Mouse (Mus musculus) midbrain, postnatal 0 days (tissue): ENCODE data around the gene Fndc11. TPM values are rescaled to one million over a fixed set of nuclear protein-coding genes. Genes with fewer than 3 reads are reported as not detected.
A peak's percentile ranks its signal among the peaks of the same experiment; 100 is the strongest.

ENCODE experiments used
- ATAC-seq: fragments of 200-750 bp; cut with Nextera tagmentation; 2 replicates; pipeline ENCODE4 v1.8.0; 2017; ENCODE audit warnings: moderate number of reproducible peaks, mild to moderate bottlenecking, moderate TSS enrichment, moderate library complexity; ENCODE audit not compliant: low FRiP score
- DNase-seq: peaks from one replicate; pipeline ENCODE4 v3.0.0-alpha.2; 2015; ENCODE audit warnings: low spot score
- H3K27ac ChIP-seq: fragments of 300-500 bp; sonication (generic); 2 replicates; pipeline ENCODE4 v1.5.1; 2014; ENCODE audit warnings: low read depth, mild to moderate bottlenecking, low read length, mixed read lengths
- H3K27me3 ChIP-seq: fragments of 300-500 bp; sonication (generic); 2 replicates; pipeline ENCODE4 v1.6.1; 2014; ENCODE audit warnings: low read length, control low read depth, mixed read lengths; ENCODE audit not compliant: insufficient read depth
- H3K36me3 ChIP-seq: fragments of 300-500 bp; sonication (generic); 2 replicates; pipeline ENCODE4 v1.6.1; 2014; ENCODE audit warnings: low read length, control low read depth, mixed read lengths; ENCODE audit not compliant: insufficient read depth
- H3K4me1 ChIP-seq: fragments of 300-500 bp; sonication (generic); 2 replicates; pipeline ENCODE4 v1.6.1; 2014; ENCODE audit warnings: mild to moderate bottlenecking, control low read depth, antibody characterized with exemption, low read length, mixed read lengths; ENCODE audit not compliant: insufficient read depth
- H3K4me2 ChIP-seq: fragments of 300-500 bp; sonication (generic); 2 replicates; pipeline ENCODE4 v1.6.1; 2014; ENCODE audit warnings: low read depth, mild to moderate bottlenecking, low read length, mixed read lengths; ENCODE audit not compliant: poor library complexity, severe bottlenecking
- H3K4me3 ChIP-seq: fragments of 300-500 bp; sonication (generic); 2 replicates; pipeline ENCODE4 v1.5.1; 2014; ENCODE audit warnings: low read depth, mild to moderate bottlenecking, low read length, moderate library complexity
- H3K9ac ChIP-seq: fragments of 300-500 bp; sonication (generic); replicated peaks from 2 replicates; pipeline ENCODE4 v1.6.1; 2014; ENCODE audit warnings: mild to moderate bottlenecking, low read length, moderate library complexity, mixed read lengths; ENCODE audit not compliant: poor library complexity, severe bottlenecking
- H3K9me3 ChIP-seq: fragments of 300-500 bp; sonication (generic); 2 replicates; pipeline ENCODE4 v1.6.1; 2016; ENCODE audit warnings: low read length, control low read depth
- CTCF ChIP-seq: IDR thresholded peaks from 2 replicates; pipeline ENCODE4 v1.5.1; 2016; ENCODE audit warnings: antibody characterized with exemption, mild to moderate bottlenecking
- WGBS: fragments of 180-500 bp; shearing (Covaris S2); extraction: QIAGEN DNeasy Blood & Tissue Kit; methylation state at CpG from one replicate; pipeline ENCODE4 v1.1.7; 2014; 5-methylcytosine and 5-hydroxymethylcytosine counted together
- polyA plus RNA-seq: library from polyadenylated mRNA; unstranded; fragments of >200 nt; fragmentation: Nextera tagmentation; extraction: Ambion mirVana; gene quantifications from 2 replicates; pipeline ENCODE4 v1.2.1, GENCODE M21; 2015
- total RNA-seq: library from RNA; depleted of rRNA; stranded (reverse); fragments of >200 nt; gene quantifications from 2 replicates; pipeline ENCODE4 v1.2.3, GENCODE M21; 2014

Gene Fndc11
- total and polyA plus RNA-seq, 2 experiments from 2014 or later = 0.26 to 0.55 TPM

GRCm38 (mm10) chr2:181227122-181227521 lies 7.3 kb downstream of the Fndc11 start:
- no peak for TF ChIP-seq CTCF
- 79% methylated on average over 3 of the region's 3 CpGs for WGBS

GRCm38 (mm10) chr2:181228335-181228734 lies 8.5 kb downstream of the Fndc11 start:
- Histone ChIP-seq H3K9ac (no peak overlapping the region), H3K4me1 (no peaks in the 10 kb centered on the region), H3K27ac (no peak overlapping the region), H3K27me3 (no peaks in the 10 kb centered on the region), H3K9me3 (no peaks in the 10 kb centered on the region), H3K36me3 (no peaks in the 10 kb centered on the region), H3K4me3 (no peak overlapping the region), H3K4me2 (no peak overlapping the region)
- 86% methylated on average over 1 of the region's 1 CpGs for WGBS
- DNase-seq (no peak), ATAC-seq (no peak)
- no peak for TF ChIP-seq CTCF

More at GRCm38 (mm10) chr2:181227122-181227521, 7.3 kb downstream of the Fndc11 start:
- Histone ChIP-seq H3K4me3 (no peak overlapping the region), H3K36me3 (no peaks in the 10 kb centered on the region), H3K9me3 (no peaks in the 10 kb centered on the region), H3K27ac (no peak overlapping the region), H3K27me3 (no peaks in the 10 kb centered on the region), H3K4me1 (no peaks in the 10 kb centered on the region), H3K4me2 (no peak overlapping the region), H3K9ac (no peak overlapping the region)
- ATAC-seq (no peak), DNase-seq (no peak)

GRCm38 (mm10) chr2:181231171-181231570 lies 11.4 kb downstream of the Fndc11 start:
- Histone ChIP-seq H3K4me3 (no peak overlapping the region), H3K27ac (no peak overlapping the region), H3K4me2 (no peak overlapping the region), H3K9ac (no peak overlapping the region), H3K36me3 (no peaks in the 10 kb centered on the region), H3K4me1 (no peaks in the 10 kb centered on the region), H3K27me3 (no peaks in the 10 kb centered on the region), H3K9me3 (no peaks in the 10 kb centered on the region)
- DNase-seq = no peak
- ATAC-seq = no peak
- 73% methylated on average over 19 of the region's 20 CpGs for WGBS
- TF ChIP-seq CTCF = no peak

- Histone ChIP-seq H3K27me3 (no peaks in the 10 kb centered on the region), H3K4me2 (no peak overlapping the region), H3K4me1 (no peaks in the 10 kb centered on the region), H3K9ac (no peak overlapping the region), H3K36me3 (no peaks in the 10 kb centered on the region), H3K27ac (no peak overlapping the region), H3K4me3 (no peak overlapping the region), H3K9me3 (no peaks in the 10 kb centered on the region)
- 92% methylated on average over 15 of the region's 15 CpGs for WGBS
- ATAC-seq (no peak), DNase-seq (no peak)
- no peak for TF ChIP-seq CTCF
These were observed 13.6 kb downstream of the Fndc11 start for GRCm38 (mm10) chr2:181233443-181233842.

GRCm38 (mm10) chr2:181234680-181235079 lies 14.9 kb downstream of the Fndc11 start:
- Histone ChIP-seq H3K9me3 (no peaks in the 10 kb centered on the region), H3K27me3 (no peaks in the 10 kb centered on the region), H3K36me3 (no peaks in the 10 kb centered on the region), H3K4me2 (no peak overlapping the region), H3K9ac (no peak overlapping the region), H3K27ac (no peak overlapping the region), H3K4me3 (no peak overlapping the region), H3K4me1 (no peaks in the 10 kb centered on the region)
- WGBS = 96% methylated on average over 11 of the region's 11 CpGs
- TF ChIP-seq CTCF = no peak
- ATAC-seq = no peak
- DNase-seq = no peak

- no peak for ATAC-seq
- no peak for DNase-seq
- H3K4me3 ChIP-seq = no peak overlapping the region
- H3K9ac ChIP-seq = no peak overlapping the region
- TF ChIP-seq CTCF = peak; percentile 5; the same call in 1 of the 2 replicates
- WGBS = 84% methylated on average over 23 of the region's 23 CpGs
- H3K36me3 ChIP-seq = no peaks in the 10 kb centered on the region
- H3K9me3 ChIP-seq = no peaks in the 10 kb centered on the region
- H3K27ac ChIP-seq = no peak overlapping the region
- H3K4me1 ChIP-seq = no peaks in the 10 kb centered on the region
- H3K27me3 ChIP-seq = no peaks in the 10 kb centered on the region
- H3K4me2 ChIP-seq = no peak overlapping the region
These were observed 16.1 kb downstream of the Fndc11 start for GRCm38 (mm10) chr2:181235681-181236566.
